Mouse (Mus musculus) liver, adult 2 months (tissue): ENCODE measurements around the gene Msantd3. TPM values are rescaled to one million over a fixed set of nuclear protein-coding genes. Genes with fewer than 3 reads are reported as not detected.

Experiments
- DNase-seq: peaks from one replicate; pipeline ENCODE4 v3.0.0-alpha.2; 2011; ENCODE audit warnings: low read depth, low spot score; ENCODE audit errors: extremely low read depth
- H3K27ac ChIP-seq: fragments of 200-500 bp; replicated peaks from 2 replicates; pipeline ENCODE4 v1.5.1; 2012; ENCODE audit warnings: low read depth, mild to moderate bottlenecking, control low read depth, inconsistent platforms, low read length; ENCODE audit not compliant: insufficient read depth
- H3K27me3 ChIP-seq: fragments of 200-500 bp; 2 replicates; pipeline ENCODE4 v1.6.1; 2012; ENCODE audit warnings: mild to moderate bottlenecking, moderate library complexity, low read length, inconsistent platforms; ENCODE audit not compliant: control insufficient read depth, insufficient read depth
- H3K36me3 ChIP-seq: fragments of 200-500 bp; 2 replicates; pipeline ENCODE4 v1.6.1; 2012; ENCODE audit warnings: low read length, inconsistent platforms; ENCODE audit not compliant: control insufficient read depth, insufficient read depth
- H3K4me1 ChIP-seq: fragments of 200-500 bp; 2 replicates; pipeline ENCODE4 v1.6.1; 2011; ENCODE audit warnings: low read length; ENCODE audit not compliant: control insufficient read depth, insufficient read depth
- H3K4me3 ChIP-seq: fragments of 200-500 bp; 2 replicates; pipeline ENCODE4 v1.5.1; 2011; ENCODE audit warnings: low read depth, mild to moderate bottlenecking, control low read depth, low read length, moderate library complexity; ENCODE audit not compliant: insufficient read depth
- H3K79me2 ChIP-seq: fragments of 200-500 bp; 2 replicates; pipeline ENCODE4 v1.6.1; 2012; ENCODE audit warnings: inconsistent platforms, mild to moderate bottlenecking, low read length, moderate library complexity; ENCODE audit not compliant: control insufficient read depth, insufficient read depth
- H3K9ac ChIP-seq: fragments of 200-500 bp; 2 replicates; pipeline ENCODE4 v1.6.1; 2012; ENCODE audit warnings: low read depth, mild to moderate bottlenecking, control low read depth, inconsistent platforms, low read length
- CTCF ChIP-seq: fragments of 200-500 bp; IDR thresholded peaks from 2 replicates; pipeline ENCODE4 v1.5.1; 2011; ENCODE audit warnings: low read depth, low read length, control low read depth
- POLR2A ChIP-seq: fragments of 200-500 bp; IDR thresholded peaks from 2 replicates; pipeline ENCODE4 v1.6.1; 2011; ENCODE audit warnings: low read length, control low read depth; ENCODE audit not compliant: insufficient read depth; ENCODE audit errors: extremely low read depth
- WGBS: fragments of 180-500 bp; shearing (Covaris S2); methylation state at CpG from one replicate; pipeline ENCODE4 v1.1.7; 2018; 5-methylcytosine and 5-hydroxymethylcytosine counted together
- polyA plus RNA-seq: library from polyadenylated mRNA; depleted of rRNA; stranded (reverse); fragments of >200 nt; gene quantifications from 2 replicates; pipeline ENCODE4 v1.2.3, GENCODE M21; 2012
- total RNA-seq: library from RNA; depleted of rRNA; stranded (reverse); fragments of >200 nt; gene quantifications from 2 replicates; pipeline ENCODE4 v1.2.3, GENCODE M21; 2014

Msantd3 gene
- total and polyA plus RNA-seq, 2 experiments, result 0.17 to 0.37 TPM

DNA sequence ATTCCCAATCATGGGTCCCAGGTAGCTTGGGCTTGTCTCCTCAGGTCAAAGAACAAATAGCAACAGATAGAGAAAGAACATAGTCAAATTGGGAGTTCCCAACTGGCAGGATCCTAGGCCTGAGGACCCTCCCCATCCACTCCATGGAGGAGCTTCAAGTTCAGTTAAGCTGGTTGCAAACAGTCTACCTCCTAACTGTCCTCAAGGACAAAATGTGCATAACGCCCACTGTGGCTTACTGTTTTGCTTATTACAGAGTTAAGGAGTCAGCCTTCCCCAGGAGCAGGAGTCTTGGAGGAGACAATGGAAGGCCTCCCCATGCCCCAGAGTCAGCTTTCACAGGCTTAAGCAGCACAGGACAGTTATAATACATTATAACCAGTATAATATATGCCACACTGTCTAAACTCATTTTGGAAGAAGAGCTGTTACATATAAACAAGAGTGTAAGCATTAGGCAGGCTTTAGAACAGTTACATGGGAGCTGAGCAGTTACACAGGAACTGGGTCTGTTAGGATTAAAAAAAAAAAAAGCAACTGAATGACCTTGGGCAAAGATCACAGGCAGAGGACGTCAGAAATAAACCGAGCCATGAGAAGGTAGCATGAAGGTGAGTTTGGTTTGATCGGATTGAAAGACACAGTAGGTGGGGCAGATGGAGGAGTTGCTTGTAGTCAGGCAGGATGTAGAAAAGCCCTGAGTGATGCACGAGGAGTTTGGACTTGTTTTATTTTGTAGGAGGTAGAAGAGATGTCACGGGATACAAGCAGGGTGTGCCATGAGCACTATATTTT is 3.5 kb downstream of the Msantd3 start:
- H3K4me3 ChIP-seq, result no peak overlapping the region
- H3K36me3 ChIP-seq, result no peaks in the 10 kb centered on the region
- WGBS, result 55% methylated on average over 6 of the region's 6 CpGs
- H3K27ac ChIP-seq, result no peak overlapping the region
- H3K27me3 ChIP-seq, result 0 out of 2 replicates have a peak, but pooled peaks cover 2% of the 10 kb centered on the region
- no peaks in the 10 kb centered on the region for H3K79me2 ChIP-seq
- H3K9ac ChIP-seq, result no peak overlapping the region
- TF ChIP-seq POLR2A (no peak), CTCF (no peak)
- no peak for DNase-seq
- H3K4me1 ChIP-seq, result no peaks in the 10 kb centered on the region

DNA sequence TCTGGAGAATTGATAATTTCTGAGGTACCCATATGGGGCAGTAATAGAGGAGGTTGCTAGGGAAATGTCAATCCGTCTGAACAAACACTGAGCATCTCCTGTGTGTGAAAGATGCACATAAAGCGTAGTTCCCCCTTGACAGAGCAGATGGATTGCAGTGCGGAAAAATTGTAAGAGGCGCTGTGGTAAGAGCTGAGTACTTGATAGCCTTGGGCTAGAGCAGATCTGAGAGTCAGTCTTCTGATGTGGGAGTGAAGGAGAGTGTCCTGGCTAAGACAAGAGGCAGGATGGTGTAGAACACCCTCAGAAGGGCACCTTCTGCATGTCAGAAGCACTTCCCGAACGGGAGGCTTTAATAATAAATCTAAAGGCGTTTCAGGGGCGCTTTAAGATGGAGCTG is 4.4 kb downstream of the Msantd3 start:
- TF ChIP-seq POLR2A (no peak), CTCF (no peak)
- Histone ChIP-seq H3K4me1 (no peaks in the 10 kb centered on the region), H3K27me3 (0 out of 2 replicates have a peak, but pooled peaks cover 2% of the 10 kb centered on the region), H3K79me2 (no peaks in the 10 kb centered on the region), H3K4me3 (no peak overlapping the region), H3K27ac (no peak overlapping the region), H3K9ac (no peak overlapping the region), H3K36me3 (no peaks in the 10 kb centered on the region)
- WGBS, result 94% methylated on average over 8 of the region's 8 CpGs
- DNase-seq, result no peak

DNA sequence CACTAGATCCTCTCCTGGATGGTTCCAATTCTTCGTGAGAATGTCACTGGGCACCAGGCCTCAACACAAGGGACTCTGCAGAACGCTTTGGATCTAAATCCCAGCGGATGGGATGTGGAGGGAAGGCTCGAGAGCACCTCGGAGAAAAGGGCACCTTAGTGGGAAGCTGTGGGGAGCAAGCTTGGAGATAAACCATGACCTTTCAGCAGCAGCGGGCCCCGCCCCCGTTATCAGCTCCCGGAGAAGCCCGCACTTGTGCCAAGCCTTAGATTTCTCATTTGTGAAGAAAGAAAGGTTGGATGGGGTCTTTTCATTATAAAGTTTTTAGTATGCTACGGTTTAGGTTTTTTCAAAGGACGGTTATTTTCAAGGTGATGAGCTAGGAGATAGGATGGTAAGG is 6.2 kb downstream of the Msantd3 start:
- Histone ChIP-seq H3K27me3 (no peaks in the 10 kb centered on the region), H3K36me3 (no peaks in the 10 kb centered on the region), H3K79me2 (no peaks in the 10 kb centered on the region), H3K4me1 (no peaks in the 10 kb centered on the region), H3K27ac (no peak overlapping the region), H3K4me3 (no peak overlapping the region), H3K9ac (no peak overlapping the region)
- 57% methylated on average over 12 of the region's 12 CpGs for WGBS
- TF ChIP-seq POLR2A (no peak), CTCF (no peak)
- DNase-seq, result no peak

DNA sequence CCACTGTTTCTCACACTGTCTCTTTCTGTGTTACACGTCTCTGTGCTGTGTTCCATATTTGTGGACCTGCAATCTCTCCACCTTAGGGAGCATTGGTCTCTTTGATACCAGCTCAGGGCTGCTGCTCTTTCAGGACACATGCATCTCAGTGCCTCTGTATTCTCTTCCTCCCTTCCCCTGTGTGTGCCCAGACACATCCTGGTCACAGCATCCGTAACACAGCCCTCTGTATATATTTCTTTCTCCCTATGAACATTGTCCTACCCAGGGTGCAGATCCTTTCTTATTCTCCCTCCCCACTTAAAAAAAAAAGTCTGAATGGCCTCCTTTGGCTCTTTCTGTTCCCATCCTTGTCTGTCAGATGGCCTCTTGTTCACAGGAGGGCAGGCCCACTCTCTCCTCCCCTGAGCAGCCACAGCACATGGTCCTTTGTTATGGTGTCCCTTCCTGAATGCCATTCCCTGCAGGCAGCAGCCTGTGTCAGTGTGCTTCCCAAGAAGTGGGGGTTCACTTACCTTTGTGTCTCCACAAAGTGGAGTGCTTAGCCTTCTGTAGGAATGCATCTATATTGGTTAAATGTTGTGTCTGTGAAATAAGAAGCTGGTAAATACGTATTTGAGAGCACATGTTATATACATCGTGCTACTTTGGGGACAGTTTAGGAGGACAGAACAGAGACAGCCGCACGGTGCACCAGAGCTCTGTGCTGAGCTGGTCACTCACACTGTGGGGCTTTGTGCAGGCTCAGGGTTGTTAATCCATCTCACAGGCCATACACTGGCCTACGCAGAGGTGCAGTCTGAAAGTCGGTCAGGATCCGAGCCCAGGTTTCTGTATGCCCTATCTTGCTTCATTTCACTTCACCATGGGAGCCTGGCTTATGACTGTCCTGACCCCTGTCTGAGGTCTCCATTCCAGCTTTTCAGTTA is 7.1 kb downstream of the Msantd3 start:
- Histone ChIP-seq H3K9ac (no peak overlapping the region), H3K79me2 (no peaks in the 10 kb centered on the region), H3K36me3 (no peaks in the 10 kb centered on the region), H3K27ac (no peak overlapping the region), H3K27me3 (no peaks in the 10 kb centered on the region), H3K4me1 (no peaks in the 10 kb centered on the region), H3K4me3 (no peak overlapping the region)
- no peak for TF ChIP-seq CTCF
- TF ChIP-seq POLR2A, result no peak
- WGBS, result 94% methylated on average over 9 of the region's 9 CpGs
- no peak for DNase-seq

DNA sequence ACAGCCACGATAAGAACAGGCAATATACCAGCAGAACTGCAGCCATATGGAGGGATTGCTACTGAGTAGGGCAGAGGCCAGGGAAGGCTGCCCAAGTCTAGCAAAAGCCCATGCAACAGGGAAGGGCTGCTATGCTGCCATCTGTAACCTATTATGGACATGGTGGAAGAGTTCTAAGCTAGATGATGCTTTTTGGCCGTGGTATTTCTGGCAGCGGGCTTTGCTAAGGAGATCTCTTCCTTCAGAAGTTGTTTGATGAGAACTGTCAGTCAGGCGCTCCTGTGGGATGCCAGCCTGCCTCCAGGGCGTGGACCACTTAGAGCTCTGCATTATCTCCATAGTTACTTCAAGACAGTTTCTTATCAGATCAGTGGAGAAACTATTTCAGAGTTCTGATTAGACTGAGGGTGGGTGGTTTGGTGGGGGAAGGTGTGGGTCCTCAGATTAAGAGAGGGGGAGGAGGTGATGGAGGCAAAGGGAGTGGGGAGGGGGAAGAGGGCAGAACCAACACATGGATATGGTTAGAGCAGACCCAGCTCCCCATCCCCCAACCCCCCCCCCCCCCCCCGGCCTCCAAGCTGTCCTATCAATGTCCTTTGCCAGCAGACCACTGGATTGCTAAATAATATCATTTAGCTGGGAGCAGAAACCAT is 8.8 kb downstream of the Msantd3 start:
- Histone ChIP-seq H3K79me2 (no peaks in the 10 kb centered on the region), H3K27ac (no peak overlapping the region), H3K36me3 (no peaks in the 10 kb centered on the region), H3K4me1 (no peaks in the 10 kb centered on the region), H3K9ac (no peak overlapping the region), H3K27me3 (no peaks in the 10 kb centered on the region), H3K4me3 (no peak overlapping the region)
- 79% methylated on average over 6 of the region's 6 CpGs for WGBS
- DNase-seq, result no peak
- TF ChIP-seq CTCF (no peak), POLR2A (no peak)
